Mouse (Mus musculus): ENCODE measurements at regions not wholly inside any gene's neighbourhood (a gene's known extent, or its start where the extent isn't known, plus 50 kb on each side); places are given as distances from the start of the nearest gene placed in this dataset.

- H3K4me1 ChIP-seq (ENCODE audit: control insufficient read depth, insufficient read depth, low read length), result no peaks in the 10 kb centered on the region
- no peak overlapping the region for H3K4me3 ChIP-seq (ENCODE audit: control insufficient read depth, low read depth, low read length)
- TF ChIP-seq POLR2A (IDR thresholded peaks at IDR 0.05; ENCODE audit: control insufficient read depth, low read depth, low read length) (no peak), CTCF (IDR thresholded peaks at IDR 0.05; ENCODE audit: control insufficient read depth, insufficient read depth, insufficient replicate concordance, low read depth, low read length) (no peak)
- no peaks in the 10 kb centered on the region for H3K27me3 ChIP-seq (ENCODE audit: control insufficient read depth, insufficient read depth, low read length)
- no peaks in the 10 kb centered on the region for H3K36me3 ChIP-seq (ENCODE audit: control insufficient read depth, insufficient read depth, low read length)
- no peak overlapping the region for H3K27ac ChIP-seq (ENCODE audit: control insufficient read depth, insufficient read depth, low read depth, low read length)
Observed at GRCm38 (mm10) chr9:41302809-41303493, 141.5 kb upstream of the Ubash3b start.

- Histone ChIP-seq H3K4me3 (ENCODE audit: control insufficient read depth, low read depth, low read length) (no peak overlapping the region), H3K27ac (ENCODE audit: control insufficient read depth, insufficient read depth, low read depth, low read length) (no peak overlapping the region), H3K27me3 (ENCODE audit: control insufficient read depth, insufficient read depth, low read length) (no peaks in the 10 kb centered on the region), H3K4me1 (ENCODE audit: control insufficient read depth, insufficient read depth, low read length) (no peaks in the 10 kb centered on the region), H3K36me3 (ENCODE audit: control insufficient read depth, insufficient read depth, low read length) (no peaks in the 10 kb centered on the region)
- TF ChIP-seq CTCF (IDR thresholded peaks at IDR 0.05; ENCODE audit: control insufficient read depth, insufficient read depth, insufficient replicate concordance, low read depth, low read length) (no peak), POLR2A (IDR thresholded peaks at IDR 0.05; ENCODE audit: control insufficient read depth, low read depth, low read length) (no peak)
Observed at GRCm38 (mm10) chr9:41286145-41286468, 124.6 kb upstream of the Ubash3b start.

- H3K27me3 ChIP-seq (ENCODE audit: control insufficient read depth, insufficient read depth, low read length), result no peaks in the 10 kb centered on the region
- no peaks in the 10 kb centered on the region for H3K4me1 ChIP-seq (ENCODE audit: control insufficient read depth, insufficient read depth, low read length)
- no peak for TF ChIP-seq POLR2A (IDR thresholded peaks at IDR 0.05; ENCODE audit: control insufficient read depth, low read depth, low read length)
- TF ChIP-seq CTCF (IDR thresholded peaks at IDR 0.05; ENCODE audit: control insufficient read depth, insufficient read depth, insufficient replicate concordance, low read depth, low read length), result no peak
- no peak overlapping the region for H3K27ac ChIP-seq (ENCODE audit: control insufficient read depth, insufficient read depth, low read depth, low read length)
- no peaks in the 10 kb centered on the region for H3K36me3 ChIP-seq (ENCODE audit: control insufficient read depth, insufficient read depth, low read length)
- no peak overlapping the region for H3K4me3 ChIP-seq (ENCODE audit: control insufficient read depth, low read depth, low read length)
Observed at GRCm38 (mm10) chr9:41285266-41286144, 124.0 kb upstream of the Ubash3b start.

GRCm38 (mm10) chr9:41277726-41278125 is 116.2 kb upstream of the Ubash3b start:
- Histone ChIP-seq H3K36me3 (ENCODE audit: control insufficient read depth, insufficient read depth, low read length) (no peaks in the 10 kb centered on the region), H3K27ac (ENCODE audit: control insufficient read depth, insufficient read depth, low read depth, low read length) (no peak overlapping the region), H3K4me3 (ENCODE audit: control insufficient read depth, low read depth, low read length) (no peak overlapping the region), H3K4me1 (ENCODE audit: control insufficient read depth, insufficient read depth, low read length) (peaks cover 4% of the 10 kb centered on the region; the same call in 1 of the 2 replicates), H3K27me3 (ENCODE audit: control insufficient read depth, insufficient read depth, low read length) (no peaks in the 10 kb centered on the region)
- TF ChIP-seq CTCF (IDR thresholded peaks at IDR 0.05; ENCODE audit: control insufficient read depth, insufficient read depth, insufficient replicate concordance, low read depth, low read length) (no peak), POLR2A (IDR thresholded peaks at IDR 0.05; ENCODE audit: control insufficient read depth, low read depth, low read length) (no peak)

- H3K4me1 ChIP-seq (ENCODE audit: control insufficient read depth, insufficient read depth, low read length), result peaks cover 4% of the 10 kb centered on the region; the same call in 1 of the 2 replicates
- H3K36me3 ChIP-seq (ENCODE audit: control insufficient read depth, insufficient read depth, low read length), result no peaks in the 10 kb centered on the region
- no peaks in the 10 kb centered on the region for H3K27me3 ChIP-seq (ENCODE audit: control insufficient read depth, insufficient read depth, low read length)
- H3K27ac ChIP-seq (ENCODE audit: control insufficient read depth, insufficient read depth, low read depth, low read length), result no peak overlapping the region
- TF ChIP-seq POLR2A (IDR thresholded peaks at IDR 0.05; ENCODE audit: control insufficient read depth, low read depth, low read length), result no peak
- TF ChIP-seq CTCF (IDR thresholded peaks at IDR 0.05; ENCODE audit: control insufficient read depth, insufficient read depth, insufficient replicate concordance, low read depth, low read length), result no peak
- H3K4me3 ChIP-seq (ENCODE audit: control insufficient read depth, low read depth, low read length), result no peak overlapping the region
Observed at GRCm38 (mm10) chr9:41273839-41274271, 112.4 kb upstream of the Ubash3b start.

DNA sequence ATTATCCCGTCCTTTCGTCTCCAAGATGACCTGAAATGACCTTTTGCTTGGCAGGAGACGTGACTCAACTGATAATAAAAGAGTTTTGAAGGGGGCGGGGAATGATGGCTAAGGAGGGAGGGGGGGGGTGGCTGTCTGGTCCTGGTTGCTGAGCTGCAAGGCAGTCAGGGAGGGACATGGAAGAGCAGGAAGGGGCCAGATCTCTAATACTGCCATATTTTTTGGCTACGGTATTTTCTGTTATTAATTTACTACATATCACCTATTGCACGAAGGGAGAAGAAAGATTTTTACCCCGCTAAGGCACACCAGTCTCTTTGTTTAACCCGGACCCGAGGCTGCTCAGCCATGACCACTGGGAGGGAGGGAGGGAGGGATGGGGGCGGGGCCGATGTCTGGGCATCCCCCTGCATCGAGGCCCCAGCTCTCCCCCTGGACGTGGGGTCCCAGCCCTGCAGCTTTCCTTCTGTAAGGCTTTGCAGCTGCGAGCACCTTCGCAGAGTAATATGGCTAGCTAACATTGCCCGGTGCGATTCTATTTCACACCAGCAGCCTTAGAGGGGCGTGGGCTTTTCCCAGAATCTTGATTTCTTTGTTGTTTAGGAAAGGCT is 111.8 kb upstream of the Ubash3b start:
- H3K36me3 ChIP-seq (ENCODE audit: control insufficient read depth, insufficient read depth, low read length), result no peaks in the 10 kb centered on the region
- H3K4me1 ChIP-seq (ENCODE audit: control insufficient read depth, insufficient read depth, low read length), result peaks cover 4% of the 10 kb centered on the region; the same call in 1 of the 2 replicates
- no peaks in the 10 kb centered on the region for H3K27me3 ChIP-seq (ENCODE audit: control insufficient read depth, insufficient read depth, low read length)
- TF ChIP-seq POLR2A (IDR thresholded peaks at IDR 0.05; ENCODE audit: control insufficient read depth, low read depth, low read length) (no peak), CTCF (IDR thresholded peaks at IDR 0.05; ENCODE audit: control insufficient read depth, insufficient read depth, insufficient replicate concordance, low read depth, low read length) (no peak)
- H3K4me3 ChIP-seq (ENCODE audit: control insufficient read depth, low read depth, low read length), result no peak overlapping the region; the same call in 1 of the 2 replicates
- no peak overlapping the region for H3K27ac ChIP-seq (ENCODE audit: control insufficient read depth, insufficient read depth, low read depth, low read length)

- TF ChIP-seq CTCF (IDR thresholded peaks at IDR 0.05; ENCODE audit: control insufficient read depth, insufficient read depth, insufficient replicate concordance, low read depth, low read length), result no peak
- no peak overlapping the region for H3K4me3 ChIP-seq (ENCODE audit: control insufficient read depth, low read depth, low read length)
- peaks cover 4% of the 10 kb centered on the region; the same call in 1 of the 2 replicates for H3K4me1 ChIP-seq (ENCODE audit: control insufficient read depth, insufficient read depth, low read length)
- H3K27me3 ChIP-seq (ENCODE audit: control insufficient read depth, insufficient read depth, low read length), result no peaks in the 10 kb centered on the region
- H3K36me3 ChIP-seq (ENCODE audit: control insufficient read depth, insufficient read depth, low read length), result no peaks in the 10 kb centered on the region
- H3K27ac ChIP-seq (ENCODE audit: control insufficient read depth, insufficient read depth, low read depth, low read length), result no peak overlapping the region
Observed at GRCm38 (mm10) chr9:41272596-41272995, 111.1 kb upstream of the Ubash3b start.
